Mouse (Mus musculus): ENCODE measurements around the gene Hsh2d.

DNA sequence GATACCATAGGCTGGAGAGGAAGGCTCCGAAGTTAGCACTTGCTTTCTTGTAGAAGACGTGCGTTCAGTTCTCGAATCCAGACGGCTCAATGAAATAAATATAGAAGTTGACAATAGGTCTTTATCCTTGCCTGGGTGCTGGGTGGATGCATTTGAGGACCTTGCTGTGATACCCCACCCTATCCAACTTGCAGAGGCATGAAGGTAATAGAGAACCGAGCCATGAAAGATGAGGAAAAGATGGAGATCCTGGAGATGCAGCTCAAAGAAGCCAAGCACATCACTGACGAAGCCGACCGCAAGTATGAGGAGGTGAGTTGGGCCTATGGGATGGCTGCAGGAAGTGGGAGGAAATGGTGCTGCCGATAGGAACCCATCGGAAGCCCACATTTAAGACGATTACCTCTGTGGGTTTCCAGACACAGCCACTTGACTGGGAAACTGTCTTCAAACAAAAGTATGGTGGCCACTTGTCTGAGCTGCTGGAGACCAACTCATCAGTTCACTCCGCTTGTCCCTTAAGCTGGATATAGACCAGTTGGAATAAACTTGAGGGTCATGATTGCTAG, 46.1 kb upstream of the Hsh2d start:
- TF ChIP-seq CTCF (IDR thresholded peaks at IDR 0.05; ENCODE audit: control insufficient read depth, insufficient read depth, low read length) = no peak
- TF ChIP-seq POLR2A (IDR thresholded peaks at IDR 0.05; ENCODE audit: borderline replicate concordance, control insufficient read depth, low read depth, low read length) = no peak
